Mouse (Mus musculus) forebrain, embryonic 14.5 days (tissue): ENCODE data around the gene Ticrr. TPM values are rescaled to one million over a fixed set of nuclear protein-coding genes. Genes with fewer than 3 reads are reported as not detected.
A peak's percentile ranks its signal among the peaks of the same experiment; 100 is the strongest.

Source experiments
- ATAC-seq: fragments of 200-750 bp; cut with Nextera tagmentation; 2 replicates; pipeline ENCODE4 v1.8.0; 2017; ENCODE audit warnings: mild to moderate bottlenecking, moderate library complexity
- DNase-seq: peaks from one replicate; pipeline ENCODE4 v3.0.0-alpha.2; 2015; ENCODE audit warnings: low spot score
- H3K27ac ChIP-seq: fragments of 300-500 bp; sonication (generic); 2 replicates; pipeline ENCODE4 v1.5.1; 2014; ENCODE audit warnings: low read depth, mild to moderate bottlenecking, control low read depth, low read length, moderate library complexity
- H3K27me3 ChIP-seq: fragments of 300-500 bp; sonication (generic); replicated peaks from 2 replicates; pipeline ENCODE4 v1.6.1; 2014; ENCODE audit warnings: low read length, control low read depth, mixed read lengths; ENCODE audit not compliant: control insufficient read depth, insufficient read depth
- H3K36me3 ChIP-seq: fragments of 300-500 bp; sonication (generic); 2 replicates; pipeline ENCODE4 v1.6.1; 2014; ENCODE audit warnings: low read length, control low read depth; ENCODE audit not compliant: control insufficient read depth, insufficient read depth
- H3K4me1 ChIP-seq: fragments of 300-500 bp; sonication (generic); 2 replicates; pipeline ENCODE4 v1.6.1; 2014; ENCODE audit warnings: antibody characterized with exemption, low read length, control low read depth; ENCODE audit not compliant: control insufficient read depth, insufficient read depth
- H3K4me2 ChIP-seq: fragments of 300-500 bp; sonication (generic); 2 replicates; pipeline ENCODE4 v1.6.1; 2014; ENCODE audit warnings: mild to moderate bottlenecking, control low read depth, low read length
- H3K4me3 ChIP-seq: fragments of 300-500 bp; sonication (generic); 2 replicates; pipeline ENCODE4 v1.5.1; 2014; ENCODE audit warnings: low read depth, low read length, control low read depth
- H3K9ac ChIP-seq: fragments of 300-500 bp; sonication (generic); 2 replicates; pipeline ENCODE4 v1.6.1; 2014; ENCODE audit warnings: mild to moderate bottlenecking, low read length, control low read depth, moderate library complexity
- H3K9me3 ChIP-seq: fragments of 300-500 bp; sonication (generic); replicated peaks from 2 replicates; pipeline ENCODE4 v1.6.1; 2016; ENCODE audit warnings: low read length, control low read depth, mixed read lengths; ENCODE audit not compliant: control insufficient read depth
- WGBS: fragments of 180-500 bp; shearing (Covaris S2); extraction: QIAGEN DNeasy Blood & Tissue Kit; methylation state at CpG from one replicate; pipeline ENCODE4 v1.1.7; 2014; 5-methylcytosine and 5-hydroxymethylcytosine counted together
- polyA plus RNA-seq: library from polyadenylated mRNA; unstranded; fragments of >200 nt; fragmentation: Nextera tagmentation; extraction: Ambion mirVana; gene quantifications from 2 replicates; pipeline ENCODE4 v1.2.1, GENCODE M21; 2014

Gene Ticrr
- polyA plus RNA-seq, 1 experiment from 2014 or later, result 3.6 TPM

DNA sequence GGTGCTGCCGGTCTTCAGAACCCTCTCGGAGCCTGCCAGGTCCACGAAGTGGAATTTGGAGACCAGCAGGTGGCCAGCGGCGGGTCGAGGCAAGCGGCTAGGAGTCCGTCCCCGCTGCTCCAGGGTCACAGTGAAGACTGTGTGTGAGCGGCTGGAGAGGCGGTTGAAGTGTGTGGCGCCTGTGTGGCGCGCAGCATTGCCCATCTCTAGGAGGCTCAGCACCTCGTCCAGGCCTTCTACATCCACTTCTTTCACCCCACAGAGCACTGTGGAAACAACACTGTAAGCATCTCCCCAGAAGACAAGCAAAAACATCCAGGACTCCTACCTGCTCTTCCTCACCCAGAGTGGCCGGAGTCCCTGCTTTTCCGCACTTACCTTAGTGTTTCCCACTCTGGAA, 50.8 kb downstream of the Ticrr start:
- no peak for DNase-seq

DNA sequence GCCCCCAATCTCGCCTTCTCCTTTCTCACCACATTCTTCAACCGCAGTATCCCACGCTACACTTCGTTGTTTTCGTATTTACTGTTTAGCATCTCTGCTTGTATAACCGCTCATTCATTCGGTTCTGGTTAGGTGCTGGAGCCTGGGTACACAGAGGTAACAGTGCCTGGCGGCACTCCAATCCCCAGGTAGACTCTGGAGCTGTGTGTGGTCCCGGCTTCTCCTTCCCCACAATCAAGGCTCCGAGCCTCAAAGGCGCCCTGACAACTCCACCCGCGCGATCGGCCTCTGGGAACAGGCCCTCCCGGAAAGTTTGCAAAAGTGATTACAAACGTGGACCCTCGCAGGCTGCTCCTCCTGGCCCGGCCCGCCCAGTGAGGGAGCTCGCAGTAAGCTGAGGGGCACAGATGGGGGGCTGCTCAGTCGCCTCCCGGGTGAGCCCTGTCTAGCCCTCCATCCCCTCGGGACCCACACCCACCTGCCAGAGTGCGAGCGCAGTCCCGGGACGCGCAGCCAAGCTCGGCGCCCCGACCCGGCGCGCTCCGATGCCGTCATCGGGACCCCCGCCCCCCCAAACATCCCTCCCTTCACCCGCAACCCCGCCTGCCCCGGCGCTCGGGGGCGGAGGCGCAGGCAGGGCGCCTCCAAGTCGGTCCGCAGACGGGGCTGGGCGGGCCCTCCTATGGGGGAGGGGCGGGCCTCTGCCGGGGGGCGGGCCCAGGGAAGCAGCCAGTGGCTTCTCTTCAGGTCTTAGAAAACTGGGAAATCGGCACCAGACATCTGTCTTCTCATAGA, 55.4 kb downstream of the Ticrr start, which contains the start of gene Kif7:
Kif7 (minus strand) TSS at position 534 of the 795 bp plus-strand sequence.
- H3K27me3 ChIP-seq, result peaks cover 5% of the 10 kb centered on the region; the same call in 1 of the 2 replicates
- H3K4me1 ChIP-seq, result peaks cover 6% of the 10 kb centered on the region; the same call in 1 of the 2 replicates
- under 1% methylated on average over 46 of the region's 55 CpGs for WGBS
- no peaks in the 10 kb centered on the region for H3K36me3 ChIP-seq
- peak within 1 kb of the TSS; percentile 70 for H3K9ac ChIP-seq
- no peak within 1 kb of the TSS for H3K27ac ChIP-seq
- no peaks in the 10 kb centered on the region for H3K9me3 ChIP-seq
- H3K4me3 ChIP-seq, result peak within 1 kb of the TSS; percentile 59
- DNase-seq (peak; percentile 86), ATAC-seq (peak; percentile 94)
- peak within 1 kb of the TSS; percentile 85 for H3K4me2 ChIP-seq

More for the DNA sequence above, 50.8 kb downstream of the Ticrr start:
- no peak overlapping the region for H3K27ac ChIP-seq
- peak overlapping the region; percentile 71 for H3K9ac ChIP-seq
- peak overlapping the region; percentile 39 for H3K4me3 ChIP-seq
- WGBS, result 28% methylated on average over 17 of the region's 17 CpGs
- no peaks in the 10 kb centered on the region for H3K27me3 ChIP-seq
- H3K4me2 ChIP-seq, result peak overlapping the region; percentile 68
- peaks cover 8% of the 10 kb centered on the region; the same call in 1 of the 2 replicates for H3K4me1 ChIP-seq
- H3K36me3 ChIP-seq, result peaks cover 6% of the 10 kb centered on the region
- ATAC-seq, result no peak
- H3K9me3 ChIP-seq, result no peaks in the 10 kb centered on the region

DNA sequence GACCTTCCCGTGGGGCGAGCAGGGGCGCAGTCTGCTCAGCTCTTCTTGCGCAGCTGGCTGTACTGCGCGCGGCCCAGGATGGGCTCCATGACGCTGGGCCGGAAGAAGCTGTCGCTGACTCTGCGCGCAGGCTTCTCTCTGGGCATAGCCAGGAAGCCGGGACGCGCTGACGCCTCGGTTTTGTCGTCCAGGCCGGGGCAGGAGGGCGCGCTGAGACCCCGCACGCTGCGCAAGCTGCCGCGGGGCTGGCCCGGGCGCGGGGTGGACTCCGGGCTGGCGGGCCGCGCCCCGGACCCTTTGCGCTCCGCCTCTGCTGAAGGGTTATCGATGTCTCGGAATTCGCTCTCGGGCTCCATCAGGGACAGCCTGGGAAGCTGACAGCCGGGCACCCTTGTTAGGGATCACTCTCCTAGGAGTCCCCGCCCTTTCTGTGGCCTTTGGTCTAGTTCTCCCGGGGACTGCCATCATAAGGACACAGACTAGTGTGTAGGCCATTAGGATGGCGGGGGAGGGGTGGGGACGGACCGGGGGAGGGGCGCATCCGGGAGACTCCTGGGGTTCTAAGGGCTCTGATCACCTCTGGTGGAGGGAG, 61.5 kb downstream of the Ticrr start:
- WGBS, result under 1% methylated on average over 48 of the region's 48 CpGs
- peak; percentile 58 for DNase-seq
- H3K27me3 ChIP-seq, result peaks cover 22% of the 10 kb centered on the region; the same call in 1 of the 2 replicates
- H3K27ac ChIP-seq, result no peak overlapping the region
- H3K9me3 ChIP-seq, result no peaks in the 10 kb centered on the region
- H3K36me3 ChIP-seq, result no peaks in the 10 kb centered on the region
- ATAC-seq, result peak; percentile 86
- peak overlapping the region; percentile 78 for H3K4me2 ChIP-seq
- H3K9ac ChIP-seq, result peak overlapping the region; percentile 68
- H3K4me1 ChIP-seq, result no peaks in the 10 kb centered on the region
- peak overlapping the region; percentile 49 for H3K4me3 ChIP-seq

DNA sequence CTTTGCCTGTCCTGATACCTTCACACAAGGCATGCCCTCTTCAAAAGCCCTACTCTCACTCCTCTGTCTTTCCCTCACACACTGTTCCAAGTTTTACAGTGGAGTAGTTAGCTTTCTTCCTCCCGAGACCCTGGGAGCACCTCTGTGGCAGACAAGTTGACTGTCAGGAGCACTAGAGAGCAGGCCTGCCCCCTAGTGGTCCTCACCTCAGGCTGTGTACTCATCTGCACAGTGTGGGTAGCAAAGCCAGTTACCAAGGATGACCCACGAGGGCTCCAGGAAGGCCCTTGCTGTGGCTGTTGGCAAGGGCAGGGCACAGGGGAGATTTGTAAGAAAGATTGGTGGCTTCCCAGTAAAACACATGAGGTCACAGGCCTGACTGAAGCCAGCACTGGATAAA, 67.1 kb downstream of the Ticrr start:
- Histone ChIP-seq H3K9me3 (no peaks in the 10 kb centered on the region), H3K4me3 (no peak overlapping the region), H3K36me3 (no peaks in the 10 kb centered on the region), H3K4me1 (no peaks in the 10 kb centered on the region), H3K4me2 (no peak overlapping the region), H3K27me3 (peaks cover 11% of the 10 kb centered on the region; the same call in 1 of the 2 replicates), H3K9ac (no peak overlapping the region), H3K27ac (no peak overlapping the region)
- peak; percentile 54; the same call in 1 of the 2 replicates for ATAC-seq
- WGBS, result 17% methylated on average over 2 of the region's 2 CpGs
- peak; percentile 67 for DNase-seq

DNA sequence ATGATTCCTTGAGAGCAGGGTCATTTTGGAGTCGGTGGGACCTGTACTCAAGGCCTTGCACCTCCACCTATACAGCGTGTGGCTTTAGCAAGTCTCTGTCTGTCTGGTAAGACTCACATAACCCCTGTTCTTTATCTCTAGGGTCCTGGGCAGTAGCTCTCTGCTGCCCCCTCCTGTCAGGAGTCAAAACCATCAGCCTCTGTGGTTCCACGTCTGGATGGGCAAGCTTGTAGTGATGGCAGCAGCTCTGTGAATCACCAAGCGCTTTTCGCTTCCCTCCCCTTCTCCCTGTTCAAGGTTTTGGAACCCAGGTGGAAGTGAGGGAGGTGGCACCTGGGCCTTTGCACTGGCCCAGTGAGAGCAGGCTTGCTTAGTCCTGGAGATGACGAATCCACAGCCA, 68.2 kb downstream of the Ticrr start:
- H3K4me2 ChIP-seq, result no peak overlapping the region
- H3K4me1 ChIP-seq, result no peaks in the 10 kb centered on the region
- no peak overlapping the region for H3K9ac ChIP-seq
- WGBS, result 38% methylated on average over 6 of the region's 6 CpGs
- ATAC-seq, result peak; percentile 47; the same call in 1 of the 2 replicates
- H3K4me3 ChIP-seq, result no peak overlapping the region
- no peaks in the 10 kb centered on the region for H3K9me3 ChIP-seq
- 0 out of 2 replicates have a peak, but pooled peaks cover under 1% of the 10 kb centered on the region for H3K27me3 ChIP-seq
- H3K36me3 ChIP-seq, result no peaks in the 10 kb centered on the region
- H3K27ac ChIP-seq, result no peak overlapping the region
- DNase-seq, result peak; percentile 66

DNA sequence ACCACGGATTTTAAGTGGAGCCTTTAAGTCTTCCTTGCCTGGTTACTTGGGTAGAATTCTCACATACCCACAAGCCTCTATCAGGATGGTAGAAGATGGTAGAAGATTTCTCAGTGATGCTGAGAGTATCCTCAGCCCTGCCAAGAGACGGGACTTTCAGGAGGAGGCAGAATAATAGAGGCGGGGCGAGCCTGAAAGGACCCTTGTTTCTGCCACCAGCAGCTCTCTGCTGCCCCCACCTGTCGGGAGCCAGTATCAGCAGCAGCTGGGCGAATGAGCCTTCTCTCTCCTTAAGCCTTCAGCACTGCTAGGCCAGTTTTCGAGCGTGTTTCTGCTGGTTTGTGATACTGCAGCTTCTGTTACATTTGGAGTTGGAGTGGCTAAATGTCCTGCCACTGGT, 69.2 kb downstream of the Ticrr start:
- Histone ChIP-seq H3K4me2 (no peak overlapping the region), H3K4me1 (no peaks in the 10 kb centered on the region), H3K36me3 (no peaks in the 10 kb centered on the region), H3K9me3 (no peaks in the 10 kb centered on the region), H3K9ac (no peak overlapping the region), H3K27me3 (no peaks in the 10 kb centered on the region), H3K27ac (no peak overlapping the region), H3K4me3 (no peak overlapping the region)
- 5% methylated on average over 8 of the region's 8 CpGs for WGBS
- ATAC-seq (peak; percentile 65), DNase-seq (peak; percentile 78)

DNA sequence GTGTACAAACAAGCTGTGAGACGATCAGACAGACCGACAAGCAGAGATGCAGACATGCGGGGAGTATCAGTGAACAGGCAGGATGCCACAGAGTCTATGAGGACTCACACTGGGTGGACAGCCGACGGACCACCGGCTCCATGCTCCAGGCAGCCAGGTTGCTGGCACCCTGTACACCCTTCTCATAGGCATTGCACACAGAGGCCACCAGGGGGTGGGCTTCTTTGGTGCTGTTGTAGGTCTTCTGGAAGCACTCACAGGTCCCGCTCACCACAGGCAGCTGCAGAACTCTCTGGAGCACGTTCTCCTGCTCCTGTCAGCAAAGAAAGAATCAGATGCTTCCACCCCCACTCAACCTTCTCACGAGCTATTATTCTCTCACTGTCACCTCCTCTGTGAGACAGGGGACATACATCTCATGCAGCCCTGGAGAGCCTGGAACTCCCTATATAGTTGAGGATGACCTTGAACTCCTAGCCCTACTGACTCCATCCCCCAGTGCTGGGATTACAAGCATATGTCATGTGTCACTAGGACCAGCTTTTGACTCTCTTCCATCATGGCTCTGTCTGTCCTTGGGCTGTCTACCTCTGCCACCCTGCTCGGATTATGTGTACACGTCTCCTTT, 69.9 kb downstream of the Ticrr start:
- no peaks in the 10 kb centered on the region for H3K9me3 ChIP-seq
- no peaks in the 10 kb centered on the region for H3K4me1 ChIP-seq
- no peak overlapping the region for H3K4me2 ChIP-seq
- 0 out of 2 replicates have a peak, but pooled peaks cover 3% of the 10 kb centered on the region for H3K36me3 ChIP-seq
- ATAC-seq, result peak; percentile 17; the same call in 1 of the 2 replicates
- no peaks in the 10 kb centered on the region for H3K27me3 ChIP-seq
- 66% methylated on average over 11 of the region's 11 CpGs for WGBS
- H3K9ac ChIP-seq, result no peak overlapping the region
- no peak overlapping the region for H3K4me3 ChIP-seq
- DNase-seq, result peak; percentile 27
- no peak overlapping the region for H3K27ac ChIP-seq

DNA sequence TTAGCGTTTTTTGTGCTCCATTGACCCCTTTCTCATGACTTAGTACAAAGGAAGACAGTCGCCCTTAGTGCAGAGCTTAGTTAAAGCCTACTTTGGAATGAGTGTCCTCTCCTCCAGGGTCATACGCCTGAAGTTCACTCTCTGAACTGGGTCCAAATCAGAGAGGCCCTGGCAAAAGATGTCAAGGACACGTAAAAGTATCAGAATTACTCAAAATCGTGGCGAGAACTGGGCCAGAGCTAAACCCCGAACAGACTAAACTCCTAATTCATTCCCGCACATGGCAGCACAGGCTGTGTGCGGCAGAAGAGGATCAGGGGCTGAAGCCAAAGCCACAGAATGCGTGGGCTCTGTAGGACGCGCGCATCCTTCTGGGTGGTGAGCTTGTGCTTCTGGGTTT, 71.4 kb downstream of the Ticrr start:
- Histone ChIP-seq H3K4me1 (no peaks in the 10 kb centered on the region), H3K36me3 (0 out of 2 replicates have a peak, but pooled peaks cover 9% of the 10 kb centered on the region), H3K4me3 (no peak overlapping the region), H3K27me3 (no peaks in the 10 kb centered on the region), H3K4me2 (no peak overlapping the region), H3K9me3 (no peaks in the 10 kb centered on the region), H3K27ac (no peak overlapping the region), H3K9ac (no peak overlapping the region)
- WGBS, result 69% methylated on average over 13 of the region's 13 CpGs
- ATAC-seq, result no peak
- no peak for DNase-seq
